Mouse (Mus musculus): Measurements from ENCODE around the gene Gm10226.
A peak's percentile ranks its signal among the peaks of the same experiment; 100 is the strongest.
"Not testable (repeated sequence)": the region's sequence is repeated elsewhere in the genome, so short reads cannot be mapped to it uniquely, and the experiment has no call there.

Gm10226 gene

GRCm38 (mm10) chr17:21691560-21691959, at the start of gene Gm10226:
Gene Gm10226 (plus strand): TSS chr17:21691860.
- no peak for DNase-seq (ENCODE audit: low read depth)

GRCm38 (mm10) chr17:21648791-21649190, 42.9 kb upstream of the Gm10226 start:
- DNase-seq (ENCODE audit: low read depth), result peak; percentile 87

- DNase-seq (ENCODE audit: low read depth), result peak; percentile 82
Observed at GRCm38 (mm10) chr17:21649936-21650335, 41.7 kb upstream of the Gm10226 start.

GRCm38 (mm10) chr17:21650364-21650907, 41.2 kb upstream of the Gm10226 start, which contains the start of gene Zfp983:
Gene Zfp983 (plus strand): TSS chr17:21650624.
- peak; percentile 95 for DNase-seq (ENCODE audit: low read depth)

- DNase-seq (ENCODE audit: low read depth), result not testable (repeated sequence)
Observed at GRCm38 (mm10) chr17:21678826-21679225, 12.8 kb upstream of the Gm10226 start.

GRCm38 (mm10) chr17:21679273-21680018, 12.2 kb upstream of the Gm10226 start:
- peak; percentile 94 for DNase-seq (ENCODE audit: low read depth)

GRCm38 (mm10) chr17:21680019-21680376, 11.7 kb upstream of the Gm10226 start:
- DNase-seq (ENCODE audit: low read depth), result not testable (repeated sequence)

- DNase-seq (ENCODE audit: low read depth), result no peak
Observed at GRCm38 (mm10) chr17:21693342-21693741, 1.7 kb downstream of the Gm10226 start.

- no peak for DNase-seq (ENCODE audit: low read depth)
Observed at GRCm38 (mm10) chr17:21696073-21696472, 4.4 kb downstream of the Gm10226 start.

- DNase-seq (ENCODE audit: low read depth), result no peak
Observed at GRCm38 (mm10) chr17:21702281-21703240, 10.9 kb downstream of the Gm10226 start.

GRCm38 (mm10) chr17:21703414-21703813, 11.8 kb downstream of the Gm10226 start:
- no peak for DNase-seq (ENCODE audit: low read depth)

GRCm38 (mm10) chr17:21707343-21707996, 15.8 kb downstream of the Gm10226 start, which contains the start of gene Zfp760:
Gene Zfp760 (plus strand): TSS chr17:21707741.
- DNase-seq (ENCODE audit: low read depth), result peak; percentile 97

- DNase-seq (ENCODE audit: low read depth), result peak; percentile 13
Observed at GRCm38 (mm10) chr17:21708401-21708800, 16.7 kb downstream of the Gm10226 start.

GRCm38 (mm10) chr17:21730495-21730894, 38.8 kb downstream of the Gm10226 start, which contains the start of gene Zfp229:
Gene Zfp229 (plus strand): TSS chr17:21730795.
- DNase-seq (ENCODE audit: low read depth), result not testable (repeated sequence)

- DNase-seq (ENCODE audit: low read depth), result no peak
Observed at GRCm38 (mm10) chr17:21733049-21733448, 41.4 kb downstream of the Gm10226 start.

- DNase-seq (ENCODE audit: low read depth), result peak; percentile 88
Observed at GRCm38 (mm10) chr17:21733529-21734031, 41.9 kb downstream of the Gm10226 start.

All from NIH3T3 (cell line).